Mouse (Mus musculus): ENCODE data around the gene Peg12. TPM values are rescaled to one million over a fixed set of nuclear protein-coding genes. Genes with fewer than 3 reads are reported as not detected.

The Peg12 gene
- under 1 TPM; 0.86 to 0.92 TPM for total RNA-seq (2021)

GRCm38 (mm10) chr7:62463878-62464755, at the start of gene Peg12:
TSS of gene Peg12 (minus strand) at chr7:62464510.
- intact Hi-C loops (cut with DNase I), result loop anchor here (5.0 kb wide), 1 partner anchor 42 kb away; the partner anchor contains the start of gene Mkrn3
- DNase-seq, result peak; percentile 59 to 77

GRCm38 (mm10) chr7:62486139-62486538, 21.8 kb upstream of the Peg12 start:
- intact Hi-C loops (cut with DNase I), result no loop called here
- DNase-seq, result no peak

GRCm38 (mm10) chr7:62463007-62463877, 1.1 kb downstream of the Peg12 start:
- peak; percentile 17 to 38 for DNase-seq
- intact Hi-C loops (cut with DNase I), result loop anchor here (5.0 kb wide), 1 partner anchor 41 kb away; the partner anchor contains the start of gene Mkrn3

- DNase-seq, result peak in 1 of 2 experiments; percentile 1
- intact Hi-C loops (cut with DNase I), result loop anchor here (5.0 kb wide), 1 partner anchor 40 kb away; the partner anchor contains the start of gene Mkrn3
These were observed 1.9 kb downstream of the Peg12 start for GRCm38 (mm10) chr7:62462229-62463006.

- DNase-seq, result no peak
- intact Hi-C loops (cut with DNase I), result no loop called here
These were observed 12.0 kb downstream of the Peg12 start for GRCm38 (mm10) chr7:62452353-62452752.

- no peak for DNase-seq
- intact Hi-C loops (cut with DNase I), result no loop called here
These were observed 18.7 kb downstream of the Peg12 start for GRCm38 (mm10) chr7:62445431-62446165.

GRCm38 (mm10) chr7:62436394-62436793, 27.9 kb downstream of the Peg12 start:
- intact Hi-C loops (cut with DNase I), result no loop called here
- no peak for DNase-seq

- intact Hi-C loops (cut with DNase I), result no loop called here
- DNase-seq, result no peak
These were observed 31.1 kb downstream of the Peg12 start for GRCm38 (mm10) chr7:62433243-62433642.

- intact Hi-C loops (cut with DNase I), result no loop called here
- peak; percentile 4 to 20 for DNase-seq
These were observed 36.0 kb downstream of the Peg12 start for GRCm38 (mm10) chr7:62428337-62428736.

GRCm38 (mm10) chr7:62423210-62423609, 41.1 kb downstream of the Peg12 start:
- intact Hi-C loops (cut with DNase I), result loop anchor here (5.0 kb wide), 1 partner anchor 39 kb away; the partner anchor contains the start of gene Peg12

GRCm38 (mm10) chr7:62420566-62420965, 43.7 kb downstream of the Peg12 start:
- intact Hi-C loops (cut with DNase I), result loop anchor here (5.0 kb wide), 1 partner anchor 42 kb away; the partner anchor contains the start of gene Peg12
- DNase-seq, result no peak

More at GRCm38 (mm10) chr7:62423210-62423609, 41.1 kb downstream of the Peg12 start:
- no peak for DNase-seq

GRCm38 (mm10) chr7:62419493-62420360, 44.6 kb downstream of the Peg12 start, which contains the start of gene Mkrn3:
TSS of gene Mkrn3 (minus strand) at chr7:62420139.
- DNase-seq, result peak; percentile 77 to 80
- intact Hi-C loops (cut with DNase I), result loop anchor here (5.0 kb wide), 1 partner anchor 43 kb away; the partner anchor contains the start of gene Peg12

GRCm38 (mm10) chr7:62419105-62419492, 45.2 kb downstream of the Peg12 start:
- intact Hi-C loops (cut with DNase I), result no loop called here
- DNase-seq, result no peak

GRCm38 (mm10) chr7:62418346-62418745, 46.0 kb downstream of the Peg12 start:
- DNase-seq, result no peak
- intact Hi-C loops (cut with DNase I), result no loop called here

GRCm38 (mm10) chr7:62416173-62416572, 48.1 kb downstream of the Peg12 start:
- DNase-seq, result no peak
- intact Hi-C loops (cut with DNase I), result no loop called here

- intact Hi-C loops (cut with DNase I), result no loop called here
- no peak for DNase-seq
These were observed 49.1 kb downstream of the Peg12 start for GRCm38 (mm10) chr7:62415222-62415621.
